Mouse (Mus musculus) E14TG2a.4 (cell line): ENCODE measurements around the gene Mta3.

Experiments used
- CTCF ChIP-seq: conservative IDR thresholded peaks from 2 replicates; pipeline ENCODE4 v1.5.1; 2014; ENCODE audit warnings: low read length
- NANOG ChIP-seq: IDR thresholded peaks from 2 replicates; pipeline ENCODE4 v1.6.1; 2014; ENCODE audit warnings: borderline replicate concordance, low read length, mixed read lengths
- POU5F1 ChIP-seq: IDR thresholded peaks from 2 replicates; pipeline ENCODE4 v1.6.1; 2014; ENCODE audit warnings: low read length, borderline replicate concordance

DNA sequence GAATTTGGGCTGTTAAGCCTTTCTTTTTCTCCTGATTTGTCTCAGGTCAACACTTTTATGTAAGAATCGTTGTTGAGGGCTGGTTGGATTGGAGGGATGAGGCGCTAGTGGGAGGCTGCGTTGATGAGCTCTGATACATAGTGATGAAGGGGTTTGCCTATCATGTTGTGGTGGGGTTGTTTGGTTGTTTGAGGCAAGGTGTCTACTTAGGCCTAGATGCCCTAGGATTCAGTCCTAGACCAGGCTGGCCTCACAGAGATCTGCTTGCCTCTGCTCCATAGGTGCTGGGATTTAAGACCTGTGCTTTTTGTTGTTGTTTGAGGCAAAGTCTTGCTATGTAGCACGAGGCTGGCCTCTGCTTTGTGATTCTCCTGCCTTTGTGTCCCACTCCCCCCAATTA lies 1.4 kb downstream of the Mta3 start:
- TF ChIP-seq CTCF (no peak), NANOG (no peak), POU5F1 (no peak)
